Mouse (Mus musculus) bone marrow, adult 2 months (tissue): ENCODE measurements at regions not wholly inside any gene's neighbourhood (a gene's known extent, or its start where the extent isn't known, plus 50 kb on each side); places are given as distances from the start of the nearest gene placed in this dataset.

Experiments used
- H3K27ac ChIP-seq: fragments of 200-500 bp; 2 replicates; pipeline ENCODE4 v1.5.1; 2012; ENCODE audit warnings: low read depth, mild to moderate bottlenecking, control low read depth, inconsistent platforms, low read length; ENCODE audit not compliant: control insufficient read depth, poor library complexity, insufficient read depth
- H3K4me1 ChIP-seq: fragments of 200-500 bp; 2 replicates; pipeline ENCODE4 v1.6.1; 2011; ENCODE audit warnings: low read length; ENCODE audit not compliant: control insufficient read depth, insufficient read depth
- H3K4me3 ChIP-seq: fragments of 200-500 bp; replicated peaks from 2 replicates; pipeline ENCODE3; 2011; ENCODE audit warnings: mild to moderate bottlenecking, low read depth, low read length, control low read depth; ENCODE audit not compliant: control insufficient read depth
- CTCF ChIP-seq: fragments of 200-500 bp; IDR thresholded peaks from 2 replicates; pipeline ENCODE4 v1.5.1; 2011; ENCODE audit warnings: low read length, control low read depth; ENCODE audit not compliant: control insufficient read depth, insufficient read depth
- POLR2A ChIP-seq: fragments of 200-500 bp; IDR thresholded peaks from 2 replicates; pipeline ENCODE4 v1.6.1; 2011; ENCODE audit warnings: low read depth, mild to moderate bottlenecking, control low read depth, low read length, borderline replicate concordance; ENCODE audit not compliant: control insufficient read depth
- WGBS: fragments of 180-500 bp; shearing (Covaris S2); methylation state at CpG from one replicate; pipeline ENCODE4 v1.1.7; 2018; 5-methylcytosine and 5-hydroxymethylcytosine counted together

- TF ChIP-seq CTCF (no peak), POLR2A (no peak)
Observed at GRCm38 (mm10) chr4:55208386-55209345, 141.2 kb upstream of the Rad23b start.

GRCm38 (mm10) chr4:55215425-55216174, 134.2 kb upstream of the Rad23b start:
- WGBS: 80% methylated on average over 9 of the region's 9 CpGs
- Histone ChIP-seq H3K27ac (no peak overlapping the region), H3K4me3 (no peak overlapping the region), H3K4me1 (no peaks in the 10 kb centered on the region)
- TF ChIP-seq POLR2A (no peak), CTCF (no peak)

More at GRCm38 (mm10) chr4:55208386-55209345, 141.2 kb upstream of the Rad23b start:
- H3K27ac ChIP-seq: no peak overlapping the region
- WGBS: 46% methylated on average over 21 of the region's 21 CpGs
- H3K4me3 ChIP-seq: no peak overlapping the region
- H3K4me1 ChIP-seq: no peaks in the 10 kb centered on the region

GRCm38 (mm10) chr4:55216175-55216545, 133.7 kb upstream of the Rad23b start:
- no peak for TF ChIP-seq POLR2A
- no peak for TF ChIP-seq CTCF
- Histone ChIP-seq H3K4me1 (no peaks in the 10 kb centered on the region), H3K27ac (no peak overlapping the region), H3K4me3 (no peak overlapping the region)
- WGBS: 66% methylated on average over 6 of the region's 6 CpGs

- Histone ChIP-seq H3K4me1 (no peaks in the 10 kb centered on the region), H3K4me3 (no peak overlapping the region), H3K27ac (no peak overlapping the region)
- TF ChIP-seq CTCF (no peak), POLR2A (no peak)
- WGBS: 68% methylated on average over 5 of the region's 5 CpGs
Observed at GRCm38 (mm10) chr4:55225766-55226165, 124.1 kb upstream of the Rad23b start.

GRCm38 (mm10) chr4:55227394-55227793, 122.4 kb upstream of the Rad23b start:
- H3K4me1 ChIP-seq: no peaks in the 10 kb centered on the region
- no peak overlapping the region for H3K27ac ChIP-seq
- H3K4me3 ChIP-seq: no peak overlapping the region
- WGBS: 35% methylated on average over 3 of the region's 3 CpGs
- TF ChIP-seq POLR2A (no peak), CTCF (no peak)

GRCm38 (mm10) chr4:55231522-55231921, 118.3 kb upstream of the Rad23b start:
- 39% methylated on average over 4 of the region's 4 CpGs for WGBS

GRCm38 (mm10) chr4:55237856-55238255, 112.0 kb upstream of the Rad23b start:
- WGBS: 53% methylated on average over 6 of the region's 6 CpGs
- no peak overlapping the region for H3K27ac ChIP-seq
- H3K4me3 ChIP-seq: no peak overlapping the region
- TF ChIP-seq POLR2A: no peak
- no peak for TF ChIP-seq CTCF
- H3K4me1 ChIP-seq: no peaks in the 10 kb centered on the region

More at GRCm38 (mm10) chr4:55231522-55231921, 118.3 kb upstream of the Rad23b start:
- Histone ChIP-seq H3K4me3 (no peak overlapping the region), H3K4me1 (no peaks in the 10 kb centered on the region), H3K27ac (no peak overlapping the region)
- TF ChIP-seq POLR2A (no peak), CTCF (peak; percentile 38; the same call in 1 of the 2 replicates)

GRCm38 (mm10) chr4:55240450-55240849, 109.4 kb upstream of the Rad23b start:
- 10% methylated on average over 7 of the region's 7 CpGs for WGBS

More at GRCm38 (mm10) chr4:55240450-55240849, 109.4 kb upstream of the Rad23b start:
- H3K4me1 ChIP-seq: no peaks in the 10 kb centered on the region
- H3K27ac ChIP-seq: no peak overlapping the region
- TF ChIP-seq POLR2A (no peak), CTCF (peak; percentile 91)
- no peak overlapping the region for H3K4me3 ChIP-seq
